Mouse (Mus musculus) megakaryocyte-erythroid progenitor cell, adult 5-6 weeks (primary cell): ENCODE measurements around the gene Ogfod2. TPM values are rescaled to one million over a fixed set of nuclear protein-coding genes. Genes with fewer than 3 reads are reported as not detected.
A peak's percentile ranks its signal among the peaks of the same experiment; 100 is the strongest.

Source experiments
- ATAC-seq: replicated peaks from 2 replicates; pipeline ENCODE4 v1.8.0; 2016; ENCODE audit warnings: mild to moderate bottlenecking, inconsistent platforms; ENCODE audit not compliant: severe bottlenecking, poor library complexity, low FRiP score, low TSS enrichment
- total RNA-seq, 2 experiments: library from RNA; stranded (forward) in 1 of 2; stranded (reverse) in 1 of 2; fragments of 200-1000, 215-1000 nt in 1 of 2; fragments of >200 nt in 1 of 2; fragmentation: Nextera tagmentation in 1 of 2; gene quantifications; 2 replicates each; pipeline ENCODE4 v1.2.3; 2014 to 2017

The Ogfod2 gene
- total RNA-seq, 2 experiments from 2014 or later: 8.0 to 16.1 TPM

GRCm38 (mm10) chr5:124125093-124125492, 13.0 kb downstream of the Ogfod2 start:
- no peak for ATAC-seq

GRCm38 (mm10) chr5:124134261-124134660, 22.2 kb downstream of the Ogfod2 start:
- no peak for ATAC-seq

GRCm38 (mm10) chr5:124138066-124138465, 26.0 kb downstream of the Ogfod2 start:
- no peak for ATAC-seq

- ATAC-seq: no peak
These were observed 36.9 kb downstream of the Ogfod2 start for GRCm38 (mm10) chr5:124149028-124149427.

GRCm38 (mm10) chr5:124150895-124151294, 38.8 kb downstream of the Ogfod2 start:
- ATAC-seq: no peak

- no peak for ATAC-seq
These were observed 40.6 kb downstream of the Ogfod2 start for GRCm38 (mm10) chr5:124152734-124153133.

GRCm38 (mm10) chr5:124155943-124156342, 43.8 kb downstream of the Ogfod2 start:
- no peak for ATAC-seq

- no peak for ATAC-seq
These were observed 46.2 kb downstream of the Ogfod2 start for GRCm38 (mm10) chr5:124158305-124158704.

GRCm38 (mm10) chr5:124159453-124159852, 47.4 kb downstream of the Ogfod2 start:
- no peak for ATAC-seq

GRCm38 (mm10) chr5:124161831-124162230, 49.7 kb downstream of the Ogfod2 start:
- ATAC-seq: no peak

- peak; percentile 31; the same call in 1 of the 2 replicates for ATAC-seq
These were observed 50.5 kb downstream of the Ogfod2 start for GRCm38 (mm10) chr5:124162577-124162976.

- ATAC-seq: no peak
These were observed 51.3 kb downstream of the Ogfod2 start for GRCm38 (mm10) chr5:124163445-124163844.

Other genes with a start within 250 kb of the Ogfod2 start
- not detected in 2 replicates for gene Hcar2, start 246.8 kb upstream of the Ogfod2 start, total RNA-seq (2014; fragmentation: Nextera tagmentation)
- not detected in 2 replicates for gene Hcar2, start 246.8 kb upstream of the Ogfod2 start, total RNA-seq (2017)
- not detected in 2 replicates for gene Hcar1, start 232.3 kb upstream of the Ogfod2 start, total RNA-seq (2014; fragmentation: Nextera tagmentation)
- not detected in 2 replicates for gene Hcar1, start 232.3 kb upstream of the Ogfod2 start, total RNA-seq (2017)
- 102 and 106 TPM in 2 replicates for gene Denr, start 205.1 kb upstream of the Ogfod2 start, total RNA-seq (2014; fragmentation: Nextera tagmentation)
- 96.4 and 102 TPM in 2 replicates for gene Denr, start 205.1 kb upstream of the Ogfod2 start, total RNA-seq (2017)
- gene Gm43518, start 184.9 kb upstream of the Ogfod2 start, total RNA-seq (2014; fragmentation: Nextera tagmentation): not detected in 2 replicates
- gene Gm43518, start 184.9 kb upstream of the Ogfod2 start, total RNA-seq (2017): not detected in 2 replicates
- gene Ccdc62, start 181.6 kb upstream of the Ogfod2 start, total RNA-seq (2014; fragmentation: Nextera tagmentation): 2.1 and 3.3 TPM in 2 replicates
- 2.6 and 4.2 TPM in 2 replicates for gene Ccdc62, start 181.6 kb upstream of the Ogfod2 start, total RNA-seq (2017)
- 9.3 and 9.5 TPM in 2 replicates for gene Hip1r, start 138.7 kb upstream of the Ogfod2 start, total RNA-seq (2014; fragmentation: Nextera tagmentation)
- gene Hip1r, start 138.7 kb upstream of the Ogfod2 start, total RNA-seq (2017): 13.7 and 30.9 TPM in 2 replicates
- gene Vps37b, start 80.0 kb upstream of the Ogfod2 start, total RNA-seq (2014; fragmentation: Nextera tagmentation): 20.8 and 34.3 TPM in 2 replicates
- 12.8 and 15.5 TPM in 2 replicates for gene Vps37b, start 80.0 kb upstream of the Ogfod2 start, total RNA-seq (2017)
- 5.2 and 9.3 TPM in 2 replicates for gene Abcb9, start 16.5 kb upstream of the Ogfod2 start, total RNA-seq (2014; fragmentation: Nextera tagmentation)
- gene Abcb9, start 16.5 kb upstream of the Ogfod2 start, total RNA-seq (2017): 0.95 and 3.5 TPM in 2 replicates
- gene Arl6ip4, start 3.8 kb downstream of the Ogfod2 start, total RNA-seq (2014; fragmentation: Nextera tagmentation): 88.4 and 129 TPM in 2 replicates
- 120 and 128 TPM in 2 replicates for gene Arl6ip4, start 3.8 kb downstream of the Ogfod2 start, total RNA-seq (2017)
- 23.7 and 33.3 TPM in 2 replicates for gene Pitpnm2, start 137.5 kb downstream of the Ogfod2 start, total RNA-seq (2014; fragmentation: Nextera tagmentation)
- gene Pitpnm2, start 137.5 kb downstream of the Ogfod2 start, total RNA-seq (2017): 6.5 and 10.9 TPM in 2 replicates
- 19.5 and 24.7 TPM in 2 replicates for gene Mphosph9, start 215.7 kb downstream of the Ogfod2 start, total RNA-seq (2014; fragmentation: Nextera tagmentation)
- gene Mphosph9, start 215.7 kb downstream of the Ogfod2 start, total RNA-seq (2017): 24.7 and 36.7 TPM in 2 replicates
- gene 2810006K23Rik, start 215.8 kb downstream of the Ogfod2 start, total RNA-seq (2014; fragmentation: Nextera tagmentation): 9.2 and 13.2 TPM in 2 replicates
- gene 2810006K23Rik, start 215.8 kb downstream of the Ogfod2 start, total RNA-seq (2017): 16.6 and 18.7 TPM in 2 replicates